Mouse (Mus musculus): ENCODE results near the gene Ncan. TPM values are rescaled to one million over a fixed set of nuclear protein-coding genes. Genes with fewer than 3 reads are reported as not detected.
A peak's percentile ranks its signal among the peaks of the same experiment; 100 is the strongest.

Ncan gene
- polyA plus RNA-seq, 1 experiment, result not detected

GRCm38 (mm10) chr8:70150158-70150557 is 29.5 kb upstream of the Ncan start:
- no peaks in the 10 kb centered on the region for H3K9me3 ChIP-seq (ENCODE audit: control insufficient read depth, low read length)
- peaks cover 14% of the 10 kb centered on the region for H3K27me3 ChIP-seq (ENCODE audit: control insufficient read depth)
- no peak overlapping the region for H3K4me3 ChIP-seq (replicated peaks)
- TF ChIP-seq TAL1 (IDR thresholded peaks at IDR 0.05; ENCODE audit: low read length), result no peak
- no peak for TF ChIP-seq GATA1 (IDR thresholded peaks at IDR 0.05; ENCODE audit: low read length)
- peaks cover 14% of the 10 kb centered on the region for H3K4me1 ChIP-seq (ENCODE audit: control insufficient read depth)
- peaks cover 23% of the 10 kb centered on the region for H3K36me3 ChIP-seq (ENCODE audit: control insufficient read depth)

DNA sequence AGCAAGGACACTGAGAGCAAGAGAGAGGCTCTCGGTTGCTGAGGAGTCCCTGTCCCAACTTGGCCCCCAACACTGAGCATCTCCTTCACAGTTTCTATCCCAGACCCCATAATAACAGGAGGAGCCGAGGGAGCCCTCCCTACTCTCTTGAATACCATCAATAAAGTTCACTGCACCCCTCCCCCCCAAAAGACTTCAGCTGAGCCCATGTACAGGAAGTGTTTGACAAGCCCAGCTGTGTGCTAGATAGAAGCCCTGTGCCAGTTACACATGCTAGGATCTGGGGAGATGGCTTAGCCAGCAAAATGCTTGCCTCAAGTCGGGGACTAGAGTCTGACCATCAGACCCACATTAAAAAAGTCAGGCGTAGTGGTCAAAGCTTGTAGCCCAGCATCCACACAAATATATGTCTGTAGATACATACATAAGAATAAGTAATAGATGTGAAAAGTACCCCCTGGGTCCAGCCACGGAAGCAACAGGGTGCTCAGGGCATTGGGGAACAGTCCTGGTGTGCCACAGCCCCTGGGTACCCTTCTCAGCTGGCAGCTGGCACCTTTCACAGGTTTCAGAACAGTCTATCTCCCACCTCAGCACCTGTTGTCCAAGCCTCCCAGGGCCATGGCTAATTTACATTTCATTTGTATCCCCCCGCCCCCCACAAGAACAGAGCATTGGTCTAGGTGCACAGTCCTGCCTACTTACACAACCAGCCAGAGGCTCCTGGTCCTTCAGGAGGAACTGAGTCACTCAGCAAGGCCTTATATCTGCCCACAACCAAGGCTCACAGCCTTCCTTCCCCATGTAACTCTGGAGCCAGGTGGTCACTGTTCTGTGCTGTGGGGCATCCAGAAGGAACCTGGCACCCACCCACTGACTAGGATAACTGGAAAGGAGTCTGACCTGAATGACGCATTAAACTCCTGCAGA is 27.3 kb upstream of the Ncan start:
- no peak for TF ChIP-seq GATA1 (IDR thresholded peaks at IDR 0.05; ENCODE audit: low read length)
- TF ChIP-seq TAL1 (IDR thresholded peaks at IDR 0.05; ENCODE audit: low read length), result no peak
- no peaks in the 10 kb centered on the region for H3K9me3 ChIP-seq (ENCODE audit: control insufficient read depth, low read length)
- no peak overlapping the region for H3K4me3 ChIP-seq (replicated peaks)
- peaks cover under 1% of the 10 kb centered on the region for H3K27me3 ChIP-seq (ENCODE audit: control insufficient read depth)
- H3K36me3 ChIP-seq (ENCODE audit: control insufficient read depth), result peaks cover 40% of the 10 kb centered on the region
- H3K4me1 ChIP-seq (ENCODE audit: control insufficient read depth), result peaks cover 12% of the 10 kb centered on the region

- TF ChIP-seq TAL1 (IDR thresholded peaks at IDR 0.05; ENCODE audit: low read length) (no peak), GATA1 (IDR thresholded peaks at IDR 0.05; ENCODE audit: low read length) (no peak)
- Histone ChIP-seq H3K4me3 (replicated peaks) (peak overlapping the region; percentile 77), H3K27me3 (ENCODE audit: control insufficient read depth) (no peaks in the 10 kb centered on the region), H3K9me3 (ENCODE audit: control insufficient read depth, low read length) (no peaks in the 10 kb centered on the region), H3K4me1 (ENCODE audit: control insufficient read depth) (peaks cover 40% of the 10 kb centered on the region), H3K36me3 (ENCODE audit: control insufficient read depth) (peaks cover 51% of the 10 kb centered on the region)
Measured at GRCm38 (mm10) chr8:70139981-70140380, 19.3 kb upstream of the Ncan start.

DNA sequence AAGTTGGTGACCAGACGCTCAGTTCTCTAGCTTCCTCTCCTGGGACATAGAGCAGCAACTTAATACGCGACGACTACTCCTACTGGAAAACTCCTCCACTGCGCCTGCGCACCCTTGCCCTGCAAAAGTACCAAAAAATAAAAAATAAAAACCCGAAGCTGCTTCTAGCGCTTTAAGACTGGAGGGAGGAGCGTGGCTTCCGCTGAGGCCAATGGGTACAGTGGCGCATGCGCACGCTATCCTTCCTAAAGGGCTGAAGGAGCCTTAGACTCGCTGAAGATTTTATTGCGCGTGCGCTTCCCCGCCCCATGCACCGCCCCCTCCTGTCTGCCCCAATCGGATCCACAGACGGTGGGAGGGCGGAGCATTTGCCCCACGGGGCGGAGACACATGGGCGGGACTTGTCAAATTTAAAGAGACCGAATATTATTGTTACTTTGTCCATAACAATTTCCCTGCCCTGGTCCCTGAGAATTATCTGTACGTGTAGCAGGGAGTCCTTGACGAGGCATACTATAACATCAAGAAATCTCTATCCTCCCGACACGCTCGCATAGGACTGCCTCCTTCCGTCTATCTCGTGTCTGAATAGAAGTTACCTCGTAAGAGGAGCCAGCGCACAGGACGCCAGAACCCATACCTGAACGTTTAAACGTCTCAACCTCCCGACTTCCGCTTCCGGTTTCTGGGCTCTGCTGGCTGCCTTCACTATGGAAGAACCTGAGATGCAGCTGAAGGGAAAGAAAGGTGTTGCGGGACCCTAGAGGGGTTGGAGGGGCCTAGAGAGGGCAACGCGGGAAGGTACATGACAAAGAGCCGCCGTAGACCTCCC is 18.6 kb upstream of the Ncan start, which contains the start of the genes Rfxank, Borcs8 and Mef2b:
Gene Rfxank, minus strand, starts transcription at position 129 of the 832 bp plus-strand sequence.
Gene Borcs8, plus strand, starts transcription at position 474 of the 832 bp plus-strand sequence.
Gene Mef2b, plus strand, starts transcription at position 686 of the 832 bp plus-strand sequence.
- TF ChIP-seq GATA1 (IDR thresholded peaks at IDR 0.05; ENCODE audit: low read length) (no peak), TAL1 (IDR thresholded peaks at IDR 0.05; ENCODE audit: low read length) (no peak)
- Histone ChIP-seq H3K27me3 (ENCODE audit: control insufficient read depth) (no peaks in the 10 kb centered on the region), H3K4me1 (ENCODE audit: control insufficient read depth) (peaks cover 47% of the 10 kb centered on the region), H3K9me3 (ENCODE audit: control insufficient read depth, low read length) (no peaks in the 10 kb centered on the region), H3K4me3 (replicated peaks) (peak within 1 kb of the TSS; percentile 77), H3K36me3 (ENCODE audit: control insufficient read depth) (peaks cover 51% of the 10 kb centered on the region)

DNA sequence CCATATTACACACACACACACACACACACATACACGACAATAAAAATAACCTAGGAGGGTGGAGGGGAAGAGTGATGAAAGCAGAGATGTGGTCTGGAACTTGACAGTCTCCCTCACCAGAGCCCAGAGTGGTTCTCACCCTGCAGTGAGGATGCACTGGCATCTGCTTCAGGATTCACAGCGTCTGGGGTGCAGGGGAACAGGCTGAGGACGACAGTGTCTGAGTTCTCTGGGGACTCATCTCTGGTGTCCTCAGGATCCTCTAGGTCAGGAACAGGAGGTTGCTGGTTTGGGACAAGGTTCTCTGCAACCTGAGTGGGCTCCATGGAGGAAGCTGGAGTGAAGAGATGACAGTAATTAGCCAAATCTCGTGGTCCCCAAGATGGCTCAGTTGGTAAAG is 17.2 kb upstream of the Ncan start:
- H3K36me3 ChIP-seq (ENCODE audit: control insufficient read depth), result peaks cover 56% of the 10 kb centered on the region
- no peaks in the 10 kb centered on the region for H3K27me3 ChIP-seq (ENCODE audit: control insufficient read depth)
- TF ChIP-seq TAL1 (IDR thresholded peaks at IDR 0.05; ENCODE audit: low read length) (no peak), GATA1 (IDR thresholded peaks at IDR 0.05; ENCODE audit: low read length) (no peak)
- H3K4me3 ChIP-seq (replicated peaks), result peak overlapping the region; percentile 77
- H3K9me3 ChIP-seq (ENCODE audit: control insufficient read depth, low read length), result no peaks in the 10 kb centered on the region
- H3K4me1 ChIP-seq (ENCODE audit: control insufficient read depth), result peaks cover 58% of the 10 kb centered on the region

DNA sequence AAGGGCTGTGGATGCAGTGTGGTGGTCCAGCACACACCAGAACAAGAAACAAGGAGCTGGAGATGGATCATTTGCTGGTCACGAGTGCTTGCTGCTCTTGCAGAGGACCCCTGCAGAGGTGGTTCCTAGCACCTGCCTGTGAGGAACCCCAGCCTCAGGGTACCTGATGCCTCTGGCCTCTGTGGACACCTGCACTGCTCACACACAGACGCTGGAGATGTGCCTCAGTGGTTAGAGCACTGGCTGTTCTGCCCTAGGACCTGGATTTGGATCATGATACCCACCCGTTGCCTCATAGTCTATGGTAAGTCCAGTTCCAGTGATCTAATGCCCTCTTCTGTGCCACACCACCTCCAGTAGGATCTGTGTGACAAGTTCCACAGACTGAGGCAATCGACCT is 15.9 kb upstream of the Ncan start:
- H3K36me3 ChIP-seq (ENCODE audit: control insufficient read depth), result peaks cover 51% of the 10 kb centered on the region
- no peak for TF ChIP-seq GATA1 (IDR thresholded peaks at IDR 0.05; ENCODE audit: low read length)
- no peak for TF ChIP-seq TAL1 (IDR thresholded peaks at IDR 0.05; ENCODE audit: low read length)
- no peak overlapping the region for H3K4me3 ChIP-seq (replicated peaks)
- peaks cover 67% of the 10 kb centered on the region for H3K4me1 ChIP-seq (ENCODE audit: control insufficient read depth)
- H3K9me3 ChIP-seq (ENCODE audit: control insufficient read depth, low read length), result no peaks in the 10 kb centered on the region
- H3K27me3 ChIP-seq (ENCODE audit: control insufficient read depth), result no peaks in the 10 kb centered on the region

DNA sequence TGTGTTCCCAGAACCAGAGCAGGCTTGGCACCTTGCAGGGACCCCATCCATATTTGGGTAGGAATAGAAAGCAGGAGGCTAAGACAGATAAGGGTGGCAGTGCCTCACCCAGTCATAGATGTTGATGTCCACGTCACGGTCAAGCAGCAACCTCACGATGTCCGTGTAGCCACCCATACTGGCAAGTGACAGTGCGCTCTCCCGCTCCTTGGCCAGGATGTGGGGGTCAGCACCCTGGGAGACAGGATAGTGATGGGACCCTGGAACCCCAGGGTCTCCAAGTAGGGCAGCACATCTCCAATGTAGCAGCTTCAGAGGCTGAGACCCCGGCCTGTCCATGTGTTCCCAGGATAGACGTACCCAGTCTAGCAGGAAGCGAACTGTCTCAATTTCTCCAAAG is 14.3 kb upstream of the Ncan start:
- Histone ChIP-seq H3K9me3 (ENCODE audit: control insufficient read depth, low read length) (no peaks in the 10 kb centered on the region), H3K4me3 (replicated peaks) (no peak overlapping the region), H3K36me3 (ENCODE audit: control insufficient read depth) (peaks cover 48% of the 10 kb centered on the region), H3K4me1 (ENCODE audit: control insufficient read depth) (peaks cover 65% of the 10 kb centered on the region), H3K27me3 (ENCODE audit: control insufficient read depth) (no peaks in the 10 kb centered on the region)
- no peak for TF ChIP-seq GATA1 (IDR thresholded peaks at IDR 0.05; ENCODE audit: low read length)
- no peak for TF ChIP-seq TAL1 (IDR thresholded peaks at IDR 0.05; ENCODE audit: low read length)

GRCm38 (mm10) chr8:70134086-70134485 is 13.4 kb upstream of the Ncan start:
- Histone ChIP-seq H3K9me3 (ENCODE audit: control insufficient read depth, low read length) (no peaks in the 10 kb centered on the region), H3K27me3 (ENCODE audit: control insufficient read depth) (no peaks in the 10 kb centered on the region), H3K4me1 (ENCODE audit: control insufficient read depth) (peaks cover 61% of the 10 kb centered on the region), H3K4me3 (replicated peaks) (no peak overlapping the region), H3K36me3 (ENCODE audit: control insufficient read depth) (peaks cover 48% of the 10 kb centered on the region)
- TF ChIP-seq GATA1 (IDR thresholded peaks at IDR 0.05; ENCODE audit: low read length), result no peak
- no peak for TF ChIP-seq TAL1 (IDR thresholded peaks at IDR 0.05; ENCODE audit: low read length)

All from erythroblast, embryonic 14.5 days (primary cell).